Mouse (Mus musculus) liver, embryonic 16.5 days (tissue): ENCODE results near the gene Abhd5. TPM values are rescaled to one million over a fixed set of nuclear protein-coding genes. Genes with fewer than 3 reads are reported as not detected.
A peak's percentile ranks its signal among the peaks of the same experiment; 100 is the strongest.

Source experiments
- ATAC-seq: fragments of 200-750 bp; cut with Nextera tagmentation; 2 replicates; pipeline ENCODE4 v1.8.0; 2017; ENCODE audit warnings: low read depth, mild to moderate bottlenecking, moderate number of reproducible peaks, moderate library complexity
- H3K27ac ChIP-seq: fragments of 300-500 bp; sonication (generic); 2 replicates; pipeline ENCODE4 v1.5.1; 2014; ENCODE audit warnings: mild to moderate bottlenecking, low read length
- H3K27me3 ChIP-seq: fragments of 300-500 bp; sonication (generic); 2 replicates; pipeline ENCODE4 v1.6.1; 2014; ENCODE audit warnings: low read depth, low read length, mixed read lengths; ENCODE audit not compliant: control insufficient read depth, insufficient read depth
- H3K36me3 ChIP-seq: fragments of 300-500 bp; sonication (generic); 2 replicates; pipeline ENCODE4 v1.6.1; 2014; ENCODE audit warnings: mild to moderate bottlenecking; ENCODE audit not compliant: control insufficient read depth, insufficient read depth
- H3K4me1 ChIP-seq: fragments of 300-500 bp; sonication (generic); 2 replicates; pipeline ENCODE4 v1.6.1; 2014; ENCODE audit warnings: low read depth, low read length, mixed read lengths; ENCODE audit not compliant: control insufficient read depth
- H3K4me2 ChIP-seq: fragments of 300-500 bp; sonication (generic); 2 replicates; pipeline ENCODE4 v1.6.1; 2014; ENCODE audit warnings: low read depth, low read length, mixed read lengths
- H3K4me3 ChIP-seq: fragments of 300-500 bp; sonication (generic); 2 replicates; pipeline ENCODE4 v1.5.1; 2014; ENCODE audit warnings: low read depth, mild to moderate bottlenecking, low read length
- H3K9ac ChIP-seq: fragments of 300-500 bp; sonication (generic); 2 replicates; pipeline ENCODE4 v1.6.1; 2014; ENCODE audit warnings: low read depth, low read length
- H3K9me3 ChIP-seq: fragments of 300-500 bp; sonication (generic); replicated peaks from 2 replicates; pipeline ENCODE4 v1.6.1; 2016; ENCODE audit warnings: low read length; ENCODE audit not compliant: control insufficient read depth
- WGBS: fragments of 180-500 bp; shearing (Covaris S2); extraction: QIAGEN DNeasy Blood & Tissue Kit; methylation state at CpG from one replicate; pipeline ENCODE4 v1.1.7; 2014; ENCODE audit not compliant: insufficient replicate concordance; 5-methylcytosine and 5-hydroxymethylcytosine counted together
- polyA plus RNA-seq: library from polyadenylated mRNA; unstranded; fragments of >200 nt; fragmentation: Nextera tagmentation; extraction: Ambion mirVana; gene quantifications from 2 replicates; pipeline ENCODE4 v1.2.1, GENCODE M21; 2015

The Abhd5 gene
- polyA plus RNA-seq, 1 experiment from 2014 or later, result 23.9 TPM

GRCm38 (mm10) chr9:122339972-122340371 lies 11.4 kb upstream of the Abhd5 start:
- no peak for ATAC-seq
- WGBS, result 49% methylated on average over 5 of the region's 5 CpGs
- peaks cover 2% of the 10 kb centered on the region for H3K4me1 ChIP-seq
- no peaks in the 10 kb centered on the region for H3K27me3 ChIP-seq
- H3K27ac ChIP-seq, result no peak overlapping the region
- no peaks in the 10 kb centered on the region for H3K9me3 ChIP-seq
- no peak overlapping the region for H3K9ac ChIP-seq
- H3K36me3 ChIP-seq, result no peaks in the 10 kb centered on the region
- H3K4me3 ChIP-seq, result no peak overlapping the region
- H3K4me2 ChIP-seq, result no peak overlapping the region

GRCm38 (mm10) chr9:122343399-122343798 lies 8.0 kb upstream of the Abhd5 start:
- H3K36me3 ChIP-seq, result no peaks in the 10 kb centered on the region
- H3K4me1 ChIP-seq, result peaks cover 10% of the 10 kb centered on the region
- no peaks in the 10 kb centered on the region for H3K27me3 ChIP-seq
- H3K9ac ChIP-seq, result no peak overlapping the region
- WGBS, result 65% methylated on average over 7 of the region's 7 CpGs
- H3K4me3 ChIP-seq, result no peak overlapping the region
- no peaks in the 10 kb centered on the region for H3K9me3 ChIP-seq
- no peak for ATAC-seq
- H3K27ac ChIP-seq, result no peak overlapping the region
- no peak overlapping the region for H3K4me2 ChIP-seq

- no peak overlapping the region for H3K9ac ChIP-seq
- no peaks in the 10 kb centered on the region for H3K27me3 ChIP-seq
- H3K27ac ChIP-seq, result no peak overlapping the region
- no peaks in the 10 kb centered on the region for H3K36me3 ChIP-seq
- no peak for ATAC-seq
- H3K4me3 ChIP-seq, result no peak overlapping the region
- peaks cover 21% of the 10 kb centered on the region for H3K4me1 ChIP-seq
- H3K9me3 ChIP-seq, result no peaks in the 10 kb centered on the region
- WGBS, result 74% methylated on average over 8 of the region's 8 CpGs
- no peak overlapping the region for H3K4me2 ChIP-seq
Measured at GRCm38 (mm10) chr9:122344560-122344959, 6.8 kb upstream of the Abhd5 start.

- Histone ChIP-seq H3K36me3 (no peaks in the 10 kb centered on the region), H3K9ac (no peak overlapping the region), H3K4me1 (peaks cover 29% of the 10 kb centered on the region), H3K4me2 (no peak overlapping the region), H3K4me3 (no peak overlapping the region), H3K27ac (no peak overlapping the region), H3K27me3 (no peaks in the 10 kb centered on the region), H3K9me3 (no peaks in the 10 kb centered on the region)
- 76% methylated on average over 3 of the region's 3 CpGs for WGBS
- no peak for ATAC-seq
Measured at GRCm38 (mm10) chr9:122345291-122345690, 6.1 kb upstream of the Abhd5 start.

GRCm38 (mm10) chr9:122346059-122346458 lies 5.3 kb upstream of the Abhd5 start:
- WGBS, result 83% methylated on average over 5 of the region's 5 CpGs
- no peak overlapping the region for H3K27ac ChIP-seq
- H3K9ac ChIP-seq, result no peak overlapping the region
- H3K9me3 ChIP-seq, result no peaks in the 10 kb centered on the region
- no peaks in the 10 kb centered on the region for H3K27me3 ChIP-seq
- ATAC-seq, result no peak
- H3K4me1 ChIP-seq, result peaks cover 36% of the 10 kb centered on the region
- H3K4me3 ChIP-seq, result no peak overlapping the region
- H3K36me3 ChIP-seq, result no peaks in the 10 kb centered on the region
- H3K4me2 ChIP-seq, result no peak overlapping the region

- peaks cover 42% of the 10 kb centered on the region for H3K4me1 ChIP-seq
- ATAC-seq, result peak; percentile 58
Measured at GRCm38 (mm10) chr9:122347882-122348281, 3.5 kb upstream of the Abhd5 start.

GRCm38 (mm10) chr9:122349286-122349685 lies 2.1 kb upstream of the Abhd5 start:
- H3K4me1 ChIP-seq, result peaks cover 49% of the 10 kb centered on the region

More at GRCm38 (mm10) chr9:122347882-122348281, 3.5 kb upstream of the Abhd5 start:
- Histone ChIP-seq H3K4me2 (peak overlapping the region; percentile 41), H3K36me3 (no peaks in the 10 kb centered on the region), H3K4me3 (no peak overlapping the region), H3K27ac (peak overlapping the region; percentile 16; the same call in 1 of the 2 replicates), H3K9me3 (no peaks in the 10 kb centered on the region), H3K9ac (no peak overlapping the region), H3K27me3 (no peaks in the 10 kb centered on the region)
- WGBS, result 26% methylated on average over 1 of the region's 1 CpGs

GRCm38 (mm10) chr9:122350396-122351130 lies 845 bp upstream of the Abhd5 start:
- 55% methylated on average over 7 of the region's 7 CpGs for WGBS
- Histone ChIP-seq H3K27ac (peak overlapping the region; percentile 88), H3K9ac (peak overlapping the region; percentile 98), H3K27me3 (no peaks in the 10 kb centered on the region), H3K9me3 (no peaks in the 10 kb centered on the region), H3K4me2 (peak overlapping the region; percentile 98), H3K4me3 (peak overlapping the region; percentile 90), H3K4me1 (peaks cover 57% of the 10 kb centered on the region), H3K36me3 (no peaks in the 10 kb centered on the region)
- no peak for ATAC-seq

More at GRCm38 (mm10) chr9:122349286-122349685, 2.1 kb upstream of the Abhd5 start:
- H3K27ac ChIP-seq, result peak overlapping the region; percentile 88
- 19% methylated on average over 4 of the region's 4 CpGs for WGBS
- no peaks in the 10 kb centered on the region for H3K36me3 ChIP-seq
- no peak overlapping the region for H3K4me2 ChIP-seq
- H3K4me3 ChIP-seq, result no peak overlapping the region
- H3K27me3 ChIP-seq, result no peaks in the 10 kb centered on the region
- H3K9ac ChIP-seq, result 0 out of 2 replicates have a peak overlapping the region, but pooled peaks have one; percentile 20
- no peak for ATAC-seq
- no peaks in the 10 kb centered on the region for H3K9me3 ChIP-seq

- no peaks in the 10 kb centered on the region for H3K9me3 ChIP-seq
- H3K4me2 ChIP-seq, result peak overlapping the region; percentile 98
- no peaks in the 10 kb centered on the region for H3K36me3 ChIP-seq
- peak overlapping the region; percentile 90 for H3K4me3 ChIP-seq
- H3K9ac ChIP-seq, result peak overlapping the region; percentile 98
- under 1% methylated on average over 30 of the region's 30 CpGs for WGBS
- peaks cover 57% of the 10 kb centered on the region for H3K4me1 ChIP-seq
- H3K27me3 ChIP-seq, result no peaks in the 10 kb centered on the region
- peak overlapping the region; percentile 88 for H3K27ac ChIP-seq
- ATAC-seq, result no peak
Measured at GRCm38 (mm10) chr9:122352025-122352392, 601 bp downstream of the Abhd5 start.
